Mouse (Mus musculus) liver, postnatal 0 days (tissue): ENCODE data around the gene Gm29289. TPM values are rescaled to one million over a fixed set of nuclear protein-coding genes. Genes with fewer than 3 reads are reported as not detected.
"Not testable (repeated sequence)": the region's sequence is repeated elsewhere in the genome, so short reads cannot be mapped to it uniquely, and the experiment has no call there.

ENCODE experiments used
- ATAC-seq: fragments of 200-750 bp; cut with Nextera tagmentation; 2 replicates; pipeline ENCODE4 v1.8.0; 2017; ENCODE audit warnings: mild to moderate bottlenecking, moderate library complexity
- DNase-seq: peaks from one replicate; pipeline ENCODE4 v3.0.0-alpha.2; 2016
- H3K27ac ChIP-seq: fragments of 300-500 bp; sonication (generic); 2 replicates; pipeline ENCODE4 v1.5.1; 2014; ENCODE audit warnings: antibody characterized with exemption, moderate library complexity, mild to moderate bottlenecking, low read depth
- H3K27me3 ChIP-seq: fragments of 300-500 bp; sonication (generic); 2 replicates; pipeline ENCODE4 v1.6.1; 2014; ENCODE audit warnings: low read length, control low read depth, mixed read lengths; ENCODE audit not compliant: insufficient read depth
- H3K36me3 ChIP-seq: fragments of 300-500 bp; sonication (generic); replicated peaks from 2 replicates; pipeline ENCODE4 v1.6.1; 2014; ENCODE audit warnings: mild to moderate bottlenecking, control low read depth, low read length, moderate library complexity, mixed read lengths; ENCODE audit not compliant: insufficient read depth
- H3K4me1 ChIP-seq: fragments of 300-500 bp; sonication (generic); 2 replicates; pipeline ENCODE4 v1.6.1; 2014; ENCODE audit warnings: antibody characterized with exemption, mild to moderate bottlenecking, control low read depth; ENCODE audit not compliant: insufficient read depth
- H3K4me2 ChIP-seq: fragments of 300-500 bp; sonication (generic); 2 replicates; pipeline ENCODE4 v1.6.1; 2014; ENCODE audit warnings: low read depth, mild to moderate bottlenecking, low read length, moderate library complexity, mixed read lengths
- H3K4me3 ChIP-seq: fragments of 300-500 bp; sonication (generic); 2 replicates; pipeline ENCODE4 v1.5.1; 2014; ENCODE audit warnings: low read depth, low read length
- H3K9ac ChIP-seq: fragments of 300-500 bp; sonication (generic); replicated peaks from 2 replicates; pipeline ENCODE4 v1.6.1; 2014; ENCODE audit warnings: mild to moderate bottlenecking, moderate library complexity
- H3K9me3 ChIP-seq: fragments of 300-500 bp; sonication (generic); 2 replicates; pipeline ENCODE4 v1.6.1; 2016; ENCODE audit warnings: mild to moderate bottlenecking, control low read depth, low read length, mixed read lengths
- WGBS: fragments of 180-500 bp; shearing (Covaris S2); extraction: QIAGEN DNeasy Blood & Tissue Kit; methylation state at CpG from one replicate; pipeline ENCODE4 v1.1.7; 2014; ENCODE audit not compliant: insufficient replicate concordance; 5-methylcytosine and 5-hydroxymethylcytosine counted together
- polyA plus RNA-seq: library from polyadenylated mRNA; unstranded; fragments of >200 nt; fragmentation: Nextera tagmentation; extraction: Ambion mirVana; gene quantifications from 2 replicates; pipeline ENCODE4 v1.2.1, GENCODE M21; 2015

Gm29289 gene
- polyA plus RNA-seq = not detected in 2 replicates

DNA sequence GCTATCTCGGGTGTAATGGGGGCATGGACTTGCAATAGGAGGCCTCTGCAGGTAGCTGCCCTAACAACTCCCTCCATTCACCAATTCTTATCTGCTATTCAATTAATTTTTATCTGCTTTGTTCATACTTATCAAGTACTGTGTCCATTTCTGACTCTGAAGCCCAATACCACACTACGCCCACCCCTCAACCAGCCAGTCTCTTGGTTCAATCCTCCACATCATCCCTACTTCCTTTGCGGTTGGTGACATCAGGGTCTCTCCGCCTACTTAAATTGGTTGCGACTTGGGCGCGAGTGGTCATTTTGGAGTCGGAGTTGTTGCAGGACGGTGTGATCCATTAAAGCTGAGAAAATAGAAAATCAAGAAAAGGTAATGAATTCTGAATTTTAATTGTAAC is at the start of gene Gm29289:
Gm29289 (plus strand) TSS at position 301 of the 400 bp plus-strand sequence.
- WGBS = no CpG with 5 or more reads among the region's 9 CpGs
- not testable (repeated sequence) for H3K27me3 ChIP-seq, ATAC-seq, H3K9me3 ChIP-seq, H3K36me3 ChIP-seq, H3K4me1 ChIP-seq, DNase-seq, H3K9ac ChIP-seq, H3K27ac ChIP-seq, H3K4me3 ChIP-seq, H3K4me2 ChIP-seq

GRCm38 (mm10) chrY:2900689-2901088 is 31.7 kb upstream of the Gm29289 start, which contains the start of gene Gm10352:
TSS of gene Gm10352 (plus strand) at chrY:2900989.
- H3K4me1 ChIP-seq, H3K9me3 ChIP-seq, DNase-seq, H3K27me3 ChIP-seq, H3K4me2 ChIP-seq, ATAC-seq, H3K27ac ChIP-seq, H3K9ac ChIP-seq, H3K36me3 ChIP-seq, H3K4me3 ChIP-seq: not testable (repeated sequence)
- WGBS = no CpG with 5 or more reads among the region's 9 CpGs

Other genes with a start within 250 kb of the Gm29289 start
- gene H2al2b, start 211.9 kb upstream of the Gm29289 start, polyA plus RNA-seq = not detected in 2 replicates
- gene Gm4064, start 136.4 kb upstream of the Gm29289 start, polyA plus RNA-seq = not detected in 2 replicates
- gene Rbmy, start 101.9 kb upstream of the Gm29289 start, polyA plus RNA-seq = not detected in 2 replicates
- gene Gm10256, start 101.9 kb upstream of the Gm29289 start, polyA plus RNA-seq = not detected in 2 replicates
- gene Gm10352, start 31.6 kb upstream of the Gm29289 start, polyA plus RNA-seq = not detected in 2 replicates